Mouse (Mus musculus): ENCODE results near the gene Icam1.
"Not testable (repeated sequence)": the region's sequence is repeated elsewhere in the genome, so short reads cannot be mapped to it uniquely, and the experiment has no call there.

GRCm38 (mm10) chr9:21010939-21011541 lies 4.7 kb upstream of the Icam1 start:
- not testable (repeated sequence) for TF ChIP-seq CTCF, POLR2A (IDR thresholded peaks at IDR 0.05; ENCODE audit: extremely low read depth, insufficient read depth, low read length)
